Mouse (Mus musculus) intestine, postnatal 0 days (tissue): ENCODE data around the gene Tmem141. TPM values are rescaled to one million over a fixed set of nuclear protein-coding genes. Genes with fewer than 3 reads are reported as not detected.

ENCODE experiments used
- ATAC-seq: fragments of 200-750 bp; cut with Nextera tagmentation; 2 replicates; pipeline ENCODE4 v1.8.0; 2017; ENCODE audit warnings: mild to moderate bottlenecking, moderate TSS enrichment, moderate library complexity
- H3K27ac ChIP-seq: fragments of 300-500 bp; sonication (generic); 2 replicates; pipeline ENCODE4 v1.5.1; 2014; ENCODE audit warnings: mild to moderate bottlenecking, low read depth, low read length, moderate library complexity
- H3K27me3 ChIP-seq: fragments of 300-500 bp; sonication (generic); replicated peaks from 2 replicates; pipeline ENCODE4 v1.6.1; 2014; ENCODE audit warnings: low read length, mixed read lengths; ENCODE audit not compliant: control insufficient read depth, insufficient read depth
- H3K36me3 ChIP-seq: fragments of 300-500 bp; sonication (generic); 2 replicates; pipeline ENCODE4 v1.6.1; 2014; ENCODE audit warnings: mild to moderate bottlenecking, moderate library complexity; ENCODE audit not compliant: control insufficient read depth, insufficient read depth
- H3K4me1 ChIP-seq: fragments of 300-500 bp; sonication (generic); replicated peaks from 2 replicates; pipeline ENCODE4 v1.6.1; 2014; ENCODE audit warnings: antibody characterized with exemption, low read length, mixed read lengths; ENCODE audit not compliant: control insufficient read depth, insufficient read depth
- H3K4me2 ChIP-seq: fragments of 300-500 bp; sonication (generic); replicated peaks from 2 replicates; pipeline ENCODE4 v1.6.1; 2014; ENCODE audit warnings: low read depth, mild to moderate bottlenecking, moderate library complexity
- H3K4me3 ChIP-seq: fragments of 300-500 bp; sonication (generic); 2 replicates; pipeline ENCODE4 v1.5.1; 2014; ENCODE audit warnings: low read depth, low read length
- H3K9ac ChIP-seq: fragments of 300-500 bp; sonication (generic); 2 replicates; pipeline ENCODE4 v1.6.1; 2014; ENCODE audit warnings: mild to moderate bottlenecking, low read depth, low read length
- H3K9me3 ChIP-seq: fragments of 300-500 bp; sonication (generic); 2 replicates; pipeline ENCODE4 v1.6.1; 2016; ENCODE audit warnings: mixed run types; ENCODE audit not compliant: control insufficient read depth
- CTCF ChIP-seq: sonication (generic); IDR thresholded peaks from 2 replicates; pipeline ENCODE4 v1.5.1; 2016; ENCODE audit warnings: low read depth, mild to moderate bottlenecking, control low read depth, antibody characterized with exemption, moderate library complexity
- WGBS: fragments of 180-500 bp; shearing (Covaris S2); extraction: QIAGEN DNeasy Blood & Tissue Kit; methylation state at CpG from one replicate; pipeline ENCODE4 v1.1.7; 2014; 5-methylcytosine and 5-hydroxymethylcytosine counted together
- polyA plus RNA-seq: library from polyadenylated mRNA; unstranded; fragments of >200 nt; fragmentation: Nextera tagmentation; extraction: Ambion mirVana; gene quantifications from 2 replicates; pipeline ENCODE4 v1.2.1, GENCODE M21; 2015

Tmem141 gene
- polyA plus RNA-seq, 1 experiment from 2014 or later = 23.0 TPM

DNA sequence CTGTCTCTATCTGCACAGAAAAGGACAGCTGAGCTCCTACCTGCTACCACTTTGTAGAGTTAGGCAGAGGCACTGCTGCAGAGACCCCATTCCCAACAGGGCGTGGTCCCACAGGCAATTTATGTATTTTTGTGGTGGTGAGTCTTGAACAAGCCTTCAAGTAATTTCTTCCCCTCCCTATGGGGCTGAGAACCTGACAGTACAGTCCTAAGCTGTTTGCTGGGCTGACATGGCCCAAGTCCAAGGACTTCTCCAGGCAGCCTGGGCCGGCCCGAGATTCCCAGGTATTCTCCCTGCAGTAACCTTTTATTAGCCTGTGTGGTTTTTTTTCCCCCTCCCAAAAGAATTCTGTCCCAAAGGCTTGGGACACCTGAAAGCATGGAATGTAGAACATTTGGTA is 37.7 kb downstream of the Tmem141 start:
- TF ChIP-seq CTCF = no peak
- Histone ChIP-seq H3K27ac (no peak overlapping the region), H3K36me3 (peaks cover 38% of the 10 kb centered on the region), H3K4me1 (peaks cover 12% of the 10 kb centered on the region), H3K27me3 (peaks cover 14% of the 10 kb centered on the region), H3K9ac (no peak overlapping the region), H3K4me2 (no peak overlapping the region), H3K9me3 (no peaks in the 10 kb centered on the region), H3K4me3 (no peak overlapping the region)
- no peak for ATAC-seq
- WGBS = 55% methylated on average over 3 of the region's 3 CpGs

DNA sequence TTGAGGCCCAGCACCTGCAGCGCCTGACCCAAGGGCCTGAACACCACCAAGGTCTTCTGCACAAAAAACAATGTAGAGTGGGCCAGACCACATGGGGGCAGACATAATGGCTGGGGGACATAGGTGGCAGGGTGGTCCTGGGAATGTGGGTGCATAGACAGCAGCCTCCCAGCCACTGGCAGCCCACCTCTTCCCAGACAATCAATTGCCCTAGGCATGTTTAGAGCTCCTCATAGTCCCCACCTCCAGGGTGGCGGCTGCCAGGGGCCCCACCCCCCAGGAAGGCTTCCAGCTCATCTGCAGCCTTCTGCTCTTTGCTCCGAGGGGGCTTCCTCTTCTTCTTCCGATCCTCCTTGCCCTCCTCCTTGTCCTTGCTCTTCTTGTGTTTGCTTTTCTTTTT is 38.2 kb downstream of the Tmem141 start:
- 35% methylated on average over 4 of the region's 4 CpGs for WGBS
- peaks cover 14% of the 10 kb centered on the region for H3K4me1 ChIP-seq
- H3K36me3 ChIP-seq = peaks cover 37% of the 10 kb centered on the region

DNA sequence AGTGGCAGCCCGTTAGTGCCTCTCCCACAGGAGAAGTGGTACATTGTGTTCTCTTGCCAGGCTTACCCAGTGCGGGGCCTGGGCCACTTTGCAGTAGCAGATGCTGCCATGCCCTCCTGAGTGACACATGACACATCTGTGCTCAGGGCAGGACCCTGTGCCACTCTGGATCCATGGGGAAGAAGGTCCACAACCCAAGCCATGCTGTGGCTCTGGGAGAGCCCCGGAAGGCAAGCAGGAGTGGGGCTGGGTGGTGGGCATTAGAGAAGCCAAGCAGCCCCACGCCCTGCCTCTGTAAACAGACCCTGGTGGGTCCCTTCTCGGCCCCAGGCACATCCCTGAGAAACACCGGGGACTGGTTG is 38.7 kb downstream of the Tmem141 start:
- Histone ChIP-seq H3K36me3 (peaks cover 33% of the 10 kb centered on the region), H3K4me2 (no peak overlapping the region), H3K27ac (no peak overlapping the region; the same call in 1 of the 2 replicates), H3K4me3 (no peak overlapping the region), H3K9me3 (no peaks in the 10 kb centered on the region), H3K27me3 (peaks cover 25% of the 10 kb centered on the region), H3K4me1 (peaks cover 18% of the 10 kb centered on the region), H3K9ac (no peak overlapping the region)
- no peak for ATAC-seq
- no peak for TF ChIP-seq CTCF
- 74% methylated on average over 6 of the region's 6 CpGs for WGBS

More for the DNA sequence above, 38.2 kb downstream of the Tmem141 start:
- H3K4me3 ChIP-seq = no peak overlapping the region
- H3K9me3 ChIP-seq = no peaks in the 10 kb centered on the region
- H3K27me3 ChIP-seq = peaks cover 20% of the 10 kb centered on the region
- ATAC-seq = no peak
- TF ChIP-seq CTCF = no peak
- H3K4me2 ChIP-seq = no peak overlapping the region
- no peak overlapping the region; the same call in 1 of the 2 replicates for H3K27ac ChIP-seq
- no peak overlapping the region for H3K9ac ChIP-seq

DNA sequence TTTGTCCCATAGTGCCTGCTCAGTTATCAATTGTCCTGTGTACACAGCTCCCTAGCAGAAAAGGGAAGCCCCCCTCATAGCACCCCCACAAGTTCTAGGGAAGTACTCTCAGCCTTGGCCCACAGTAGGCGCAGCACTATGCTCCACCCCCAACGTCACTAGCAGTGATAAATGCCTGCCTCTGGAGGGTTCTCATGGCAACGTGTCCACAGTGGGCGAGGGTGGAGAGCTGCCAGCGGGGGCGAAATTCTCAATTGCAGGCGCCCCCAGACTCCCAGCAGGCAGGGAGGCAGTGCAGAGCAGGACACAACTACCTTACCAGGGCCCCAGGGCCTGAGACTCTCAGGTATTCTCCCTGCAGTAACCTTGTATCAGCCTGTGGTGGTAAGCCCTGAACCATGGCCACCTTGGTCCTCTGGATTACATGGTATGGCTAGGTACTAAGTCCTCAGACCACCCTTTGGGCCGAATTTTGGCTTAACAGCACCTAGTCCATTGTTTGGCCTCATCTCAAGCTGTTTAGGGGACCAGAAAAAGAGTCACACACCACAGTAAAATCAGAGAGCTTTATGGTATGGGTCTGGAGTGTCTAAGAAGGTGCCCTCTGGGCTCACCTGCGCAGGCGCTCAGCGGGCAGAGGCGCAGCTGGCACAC is 39.2 kb downstream of the Tmem141 start:
- WGBS = 56% methylated on average over 12 of the region's 12 CpGs
- Histone ChIP-seq H3K27me3 (peaks cover 29% of the 10 kb centered on the region), H3K9ac (no peak overlapping the region), H3K9me3 (no peaks in the 10 kb centered on the region), H3K4me2 (no peak overlapping the region), H3K4me1 (peaks cover 21% of the 10 kb centered on the region), H3K4me3 (no peak overlapping the region), H3K27ac (no peak overlapping the region), H3K36me3 (peaks cover 32% of the 10 kb centered on the region)
- ATAC-seq = no peak
- no peak for TF ChIP-seq CTCF

DNA sequence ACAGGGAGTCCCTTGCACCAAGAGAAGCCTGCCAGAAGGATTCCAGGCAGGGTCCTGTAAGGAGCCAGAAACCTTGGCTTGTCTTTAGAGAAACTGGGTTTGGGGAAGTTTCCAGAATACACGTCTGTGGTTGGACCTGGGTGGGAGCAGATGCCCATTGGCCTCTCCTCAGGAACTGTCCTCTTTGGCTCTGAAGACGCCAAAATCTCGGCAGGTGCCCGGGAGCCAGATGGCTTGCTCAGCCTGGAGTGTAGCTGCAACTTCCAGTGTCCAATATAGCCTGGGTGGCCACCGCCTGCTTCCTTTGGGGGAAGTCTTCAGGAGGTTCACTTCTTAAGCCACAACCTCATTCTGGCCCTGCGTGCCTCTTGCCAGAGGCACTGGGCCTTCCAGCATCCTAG is 39.9 kb downstream of the Tmem141 start:
- Histone ChIP-seq H3K4me1 (peaks cover 24% of the 10 kb centered on the region), H3K9ac (no peak overlapping the region), H3K4me2 (peak overlapping the region; percentile 75), H3K9me3 (no peaks in the 10 kb centered on the region), H3K4me3 (peak overlapping the region; percentile 33; the same call in 1 of the 2 replicates), H3K36me3 (peaks cover 26% of the 10 kb centered on the region), H3K27ac (no peak overlapping the region), H3K27me3 (peaks cover 36% of the 10 kb centered on the region)
- 28% methylated on average over 6 of the region's 6 CpGs for WGBS
- no peak for ATAC-seq
- TF ChIP-seq CTCF = no peak

DNA sequence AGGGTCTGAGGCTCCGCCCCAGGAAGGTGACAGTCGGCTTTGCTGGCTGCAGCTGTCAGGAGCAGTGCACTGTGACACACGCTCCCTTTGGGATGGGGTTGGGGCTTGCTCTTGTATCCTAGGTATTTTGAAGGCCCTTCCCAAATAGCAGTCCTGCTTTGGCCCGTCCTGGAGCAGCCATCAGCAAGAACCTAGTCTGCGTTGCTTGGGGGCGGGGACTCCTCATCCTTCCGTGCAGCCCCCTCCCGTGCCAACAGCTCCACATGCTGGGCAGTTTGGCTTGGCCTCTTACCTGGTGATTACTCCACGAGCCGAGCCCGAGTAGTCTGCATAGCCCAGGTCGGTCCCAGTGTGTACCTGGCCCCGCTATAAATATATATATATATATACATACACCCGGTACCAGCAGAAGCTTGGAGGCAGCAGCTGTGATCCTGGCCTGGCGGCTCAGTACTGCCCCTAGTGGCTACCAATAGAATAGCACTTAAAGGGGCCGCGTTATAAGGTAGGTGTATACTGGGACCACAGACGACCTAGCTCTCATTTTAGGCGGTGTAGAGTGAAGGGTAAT is 40.4 kb downstream of the Tmem141 start, which contains the start of gene Ajm1:
TSS of gene Ajm1 (minus strand) at position 464 of the 571 bp plus-strand sequence.
- peak; percentile 95 for TF ChIP-seq CTCF
- WGBS = 3% methylated on average over 19 of the region's 19 CpGs
- ATAC-seq = peak; percentile 44
- Histone ChIP-seq H3K4me1 (peaks cover 26% of the 10 kb centered on the region), H3K4me3 (peak within 1 kb of the TSS; percentile 33), H3K27me3 (peaks cover 41% of the 10 kb centered on the region), H3K36me3 (peaks cover 21% of the 10 kb centered on the region), H3K9me3 (no peaks in the 10 kb centered on the region), H3K9ac (no peak within 1 kb of the TSS), H3K4me2 (peak within 1 kb of the TSS; percentile 75), H3K27ac (no peak within 1 kb of the TSS)
